Mouse (Mus musculus) liver, postnatal 0 days (tissue): Measurements from ENCODE around the gene Rasgrp3.

Experiments
- CTCF ChIP-seq: sonication (generic); IDR thresholded peaks from 2 replicates; pipeline ENCODE4 v1.5.1; 2016; ENCODE audit warnings: antibody characterized with exemption, low read depth
- EP300 ChIP-seq: IDR thresholded peaks from 2 replicates; pipeline ENCODE4 v1.6.1; 2016; ENCODE audit warnings: antibody characterized with exemption, low read depth, mild to moderate bottlenecking

DNA sequence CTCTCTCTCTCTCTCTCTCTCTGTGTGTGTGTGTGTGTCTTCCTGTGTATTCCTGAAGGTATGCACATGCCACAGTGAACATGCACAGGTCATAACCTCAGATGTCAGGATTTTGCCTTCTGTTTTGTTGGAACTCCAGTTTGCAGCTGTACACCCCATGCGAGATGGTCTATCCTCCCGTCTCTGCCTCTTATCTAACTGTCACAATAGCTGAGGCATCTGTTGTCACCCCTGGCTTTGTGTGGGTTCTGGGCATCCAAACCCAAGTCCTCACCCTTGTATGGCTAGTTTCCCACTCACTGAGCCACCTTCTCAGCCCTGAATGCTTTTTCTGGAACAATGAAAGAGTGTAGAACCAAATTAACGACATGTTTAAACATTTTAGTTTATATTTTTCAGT is 44.7 kb downstream of the Rasgrp3 start:
- TF ChIP-seq CTCF (no peak), EP300 (no peak)
